Mouse (Mus musculus): ENCODE data around the gene Bex1.
"Not testable (repeated sequence)": the region's sequence is repeated elsewhere in the genome, so short reads cannot be mapped to it uniquely, and the experiment has no call there.

Bex1 gene

GRCm38 (mm10) chrX:136214729-136215677 lies at the start of gene Bex1, which contains the start of gene Tceal7:
TSS of gene Bex1 (minus strand) at chrX:136215513.
TSS of gene Tceal7 (plus strand) at chrX:136214779.
- not testable (repeated sequence) for DNase-seq (ENCODE audit: low spot score in 2 of 2)

- no peak for DNase-seq (ENCODE audit: low spot score in 2 of 2)
Observed at GRCm38 (mm10) chrX:136252023-136252729, 36.9 kb upstream of the Bex1 start.

- DNase-seq (ENCODE audit: low spot score in 2 of 2): no peak
Observed at GRCm38 (mm10) chrX:136249671-136250070, 34.4 kb upstream of the Bex1 start.

GRCm38 (mm10) chrX:136248811-136249210 lies 33.5 kb upstream of the Bex1 start:
- no peak for DNase-seq (ENCODE audit: low spot score in 2 of 2)

GRCm38 (mm10) chrX:136245521-136246071 lies 30.3 kb upstream of the Bex1 start:
- DNase-seq (ENCODE audit: low spot score in 2 of 2): peak in 1 of 2 experiments; percentile 12

GRCm38 (mm10) chrX:136244574-136245229 lies 29.4 kb upstream of the Bex1 start, which contains the start of gene Tceal9:
TSS of gene Tceal9 (plus strand) at chrX:136245079.
- DNase-seq (ENCODE audit: low spot score in 2 of 2): peak; percentile 71 to 76

- DNase-seq (ENCODE audit: low spot score in 2 of 2): no peak
Observed at GRCm38 (mm10) chrX:136243181-136243580, 27.9 kb upstream of the Bex1 start.

GRCm38 (mm10) chrX:136238118-136238517 lies 22.8 kb upstream of the Bex1 start:
- no peak for DNase-seq (ENCODE audit: low spot score in 2 of 2)

GRCm38 (mm10) chrX:136227768-136228167 lies 12.5 kb upstream of the Bex1 start:
- no peak for DNase-seq (ENCODE audit: low spot score in 2 of 2)

GRCm38 (mm10) chrX:136223714-136224113 lies 8.4 kb upstream of the Bex1 start:
- no peak for DNase-seq (ENCODE audit: low spot score in 2 of 2)

GRCm38 (mm10) chrX:136216303-136216702 lies 990 bp upstream of the Bex1 start:
- no peak for DNase-seq (ENCODE audit: low spot score in 2 of 2)

- DNase-seq (ENCODE audit: low spot score in 2 of 2): no peak
Observed at GRCm38 (mm10) chrX:136213396-136213795, 1.9 kb downstream of the Bex1 start.

GRCm38 (mm10) chrX:136204406-136204805 lies 10.9 kb downstream of the Bex1 start:
- DNase-seq (ENCODE audit: low spot score in 2 of 2): no peak

- DNase-seq (ENCODE audit: low spot score in 2 of 2): no peak
Observed at GRCm38 (mm10) chrX:136203664-136204066, 11.6 kb downstream of the Bex1 start, which contains the start of gene Tceal5. TSS of gene Tceal5 (minus strand) at chrX:136203876.

- DNase-seq (ENCODE audit: low spot score in 2 of 2): no peak
Observed at GRCm38 (mm10) chrX:136203257-136203656, 12.1 kb downstream of the Bex1 start.

GRCm38 (mm10) chrX:136196873-136197272 lies 18.4 kb downstream of the Bex1 start:
- DNase-seq (ENCODE audit: low spot score in 2 of 2): peak; percentile 19 to 79

- DNase-seq (ENCODE audit: low spot score in 2 of 2): no peak
Observed at GRCm38 (mm10) chrX:136195193-136195944, 19.9 kb downstream of the Bex1 start.

GRCm38 (mm10) chrX:136183107-136183506 lies 32.2 kb downstream of the Bex1 start:
- no peak for DNase-seq (ENCODE audit: low spot score in 2 of 2)

GRCm38 (mm10) chrX:136180897-136181553 lies 34.3 kb downstream of the Bex1 start:
- DNase-seq (ENCODE audit: low spot score in 2 of 2): no peak

GRCm38 (mm10) chrX:136172786-136173185 lies 42.5 kb downstream of the Bex1 start:
- DNase-seq (ENCODE audit: low spot score in 2 of 2): no peak

Data from spleen, postnatal 4 days (tissue).